Mouse (Mus musculus) intestine, embryonic 14.5 days (tissue): Measurements from ENCODE around the gene Rab6b. TPM values are rescaled to one million over a fixed set of nuclear protein-coding genes. Genes with fewer than 3 reads are reported as not detected.
"Not testable (repeated sequence)": the region's sequence is repeated elsewhere in the genome, so short reads cannot be mapped to it uniquely, and the experiment has no call there.

ENCODE experiments used
- ATAC-seq: fragments of 200-750 bp; cut with Nextera tagmentation; replicated peaks from 2 replicates; pipeline ENCODE4 v1.8.0; 2017; ENCODE audit warnings: low read depth, moderate number of reproducible peaks, moderate TSS enrichment, moderate library complexity; ENCODE audit not compliant: low FRiP score, low TSS enrichment
- DNase-seq: peaks from one replicate; pipeline ENCODE4 v3.0.0-alpha.2; 2018; ENCODE audit warnings: low spot score
- H3K27ac ChIP-seq: fragments of 300-500 bp; sonication (generic); 2 replicates; pipeline ENCODE4 v1.5.1; 2014; ENCODE audit warnings: low read depth, mild to moderate bottlenecking, control low read depth
- H3K27me3 ChIP-seq: fragments of 300-500 bp; sonication (generic); replicated peaks from 2 replicates; pipeline ENCODE4 v1.6.1; 2014; ENCODE audit warnings: low read length, control low read depth; ENCODE audit not compliant: control insufficient read depth, insufficient read depth
- H3K36me3 ChIP-seq: fragments of 300-500 bp; sonication (generic); 2 replicates; pipeline ENCODE4 v1.6.1; 2014; ENCODE audit warnings: low read length, control low read depth; ENCODE audit not compliant: control insufficient read depth, insufficient read depth
- H3K4me1 ChIP-seq: fragments of 300-500 bp; sonication (generic); replicated peaks from 2 replicates; pipeline ENCODE4 v1.6.1; 2014; ENCODE audit warnings: low read length, control low read depth, mixed read lengths; ENCODE audit not compliant: control insufficient read depth, insufficient read depth
- H3K4me2 ChIP-seq: fragments of 300-500 bp; sonication (generic); 2 replicates; pipeline ENCODE4 v1.6.1; 2014; ENCODE audit warnings: low read length
- H3K4me3 ChIP-seq: fragments of 300-500 bp; sonication (generic); 2 replicates; pipeline ENCODE4 v1.5.1; 2014; ENCODE audit warnings: low read depth, low read length, control low read depth, mixed read lengths
- H3K9ac ChIP-seq: fragments of 300-500 bp; sonication (generic); 2 replicates; pipeline ENCODE4 v1.6.1; 2014; ENCODE audit warnings: mild to moderate bottlenecking, low read length
- H3K9me3 ChIP-seq: fragments of 300-500 bp; sonication (generic); 2 replicates; pipeline ENCODE4 v1.6.1; 2016; ENCODE audit warnings: low read length, control low read depth; ENCODE audit not compliant: control insufficient read depth
- WGBS: fragments of 180-500 bp; shearing (Covaris S2); extraction: QIAGEN DNeasy Blood & Tissue Kit; methylation state at CpG from one replicate; pipeline ENCODE4 v1.1.7; 2014; 5-methylcytosine and 5-hydroxymethylcytosine counted together
- polyA plus RNA-seq: library from polyadenylated mRNA; unstranded; fragments of >200 nt; fragmentation: Nextera tagmentation; extraction: Ambion mirVana; gene quantifications from 2 replicates; pipeline ENCODE4 v1.2.1, GENCODE M21; 2014

Gene Rab6b
- polyA plus RNA-seq, 1 experiment from 2014 or later, result 5.6 TPM

- 58% methylated on average over 9 of the region's 9 CpGs for WGBS
- Histone ChIP-seq H3K4me2 (no peak overlapping the region), H3K4me3 (no peak overlapping the region), H3K4me1 (0 out of 2 replicates have a peak, but pooled peaks cover 3% of the 10 kb centered on the region), H3K36me3 (no peaks in the 10 kb centered on the region), H3K27me3 (no peaks in the 10 kb centered on the region), H3K9me3 (no peaks in the 10 kb centered on the region), H3K9ac (no peak overlapping the region), H3K27ac (peak overlapping the region; percentile 51; the same call in 1 of the 2 replicates)
- ATAC-seq (peak; percentile 85), DNase-seq (no peak)
Measured at GRCm38 (mm10) chr9:103090116-103090875, 21.3 kb upstream of the Rab6b start.

DNA sequence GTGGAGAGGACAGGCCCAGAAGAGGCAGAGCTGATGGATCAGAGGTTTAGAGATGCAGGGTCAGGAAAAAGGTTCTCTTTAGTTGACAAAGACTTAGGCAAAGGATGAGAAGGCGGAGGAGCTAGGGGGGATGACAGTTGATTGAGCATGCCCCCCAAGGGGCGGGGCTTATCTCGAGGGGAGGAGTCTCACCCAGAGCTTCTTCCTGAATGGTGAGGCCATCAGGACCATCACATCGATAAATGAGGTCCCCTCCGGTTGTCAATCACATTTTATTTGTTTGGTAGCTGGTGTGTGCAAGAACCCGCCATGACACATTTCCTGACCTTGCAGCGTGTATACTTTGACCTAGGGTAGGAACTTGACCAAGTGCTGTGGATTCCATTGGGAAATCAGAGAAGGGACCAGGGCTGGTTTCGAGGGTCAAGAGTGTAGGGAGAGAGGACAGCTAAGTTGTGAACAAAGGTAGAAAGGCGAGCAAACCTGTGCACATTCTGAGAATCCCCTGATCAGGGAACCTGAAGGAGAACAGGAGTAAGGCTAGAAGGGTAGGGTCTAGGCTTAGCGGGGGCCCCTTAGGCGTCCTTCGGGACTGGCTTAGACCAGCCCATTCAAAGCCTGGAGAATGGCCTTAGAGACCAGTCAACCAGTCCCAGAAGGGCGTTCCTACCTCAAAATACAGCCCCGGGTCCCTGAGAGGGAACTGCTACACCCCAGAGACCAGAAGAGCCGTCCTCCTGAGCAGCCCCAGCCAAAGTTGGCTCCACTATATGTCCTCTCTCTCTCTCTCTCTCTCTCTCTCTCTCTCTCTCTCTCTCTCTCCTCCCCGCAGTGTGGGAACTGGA is 20.3 kb upstream of the Rab6b start:
- Histone ChIP-seq H3K9ac (no peak overlapping the region), H3K36me3 (no peaks in the 10 kb centered on the region), H3K27ac (peak overlapping the region; percentile 51; the same call in 1 of the 2 replicates), H3K4me3 (no peak overlapping the region), H3K27me3 (no peaks in the 10 kb centered on the region), H3K4me2 (no peak overlapping the region), H3K9me3 (no peaks in the 10 kb centered on the region), H3K4me1 (0 out of 2 replicates have a peak, but pooled peaks cover 3% of the 10 kb centered on the region)
- WGBS, result 80% methylated on average over 16 of the region's 16 CpGs
- no peak for DNase-seq
- ATAC-seq, result no peak; the same call in 1 of the 2 replicates

- H3K4me3 ChIP-seq, result peak overlapping the region; percentile 41
- no peaks in the 10 kb centered on the region for H3K36me3 ChIP-seq
- no peak overlapping the region for H3K27ac ChIP-seq
- H3K9ac ChIP-seq, result peak overlapping the region; percentile 39
- DNase-seq (peak; percentile 90), ATAC-seq (peak; percentile 71)
- peak overlapping the region; percentile 78 for H3K4me2 ChIP-seq
- WGBS, result under 1% methylated on average over 19 of the region's 19 CpGs
- no peaks in the 10 kb centered on the region for H3K9me3 ChIP-seq
- 0 out of 2 replicates have a peak, but pooled peaks cover 3% of the 10 kb centered on the region for H3K4me1 ChIP-seq
- no peaks in the 10 kb centered on the region for H3K27me3 ChIP-seq
Measured at GRCm38 (mm10) chr9:103092248-103092647, 19.3 kb upstream of the Rab6b start.

GRCm38 (mm10) chr9:103093681-103094080 is 17.9 kb upstream of the Rab6b start:
- H3K4me2 ChIP-seq, result no peak overlapping the region
- WGBS, result 72% methylated on average over 3 of the region's 3 CpGs
- H3K4me1 ChIP-seq, result 0 out of 2 replicates have a peak, but pooled peaks cover 3% of the 10 kb centered on the region
- no peaks in the 10 kb centered on the region for H3K27me3 ChIP-seq
- no peak overlapping the region for H3K27ac ChIP-seq
- H3K9ac ChIP-seq, result no peak overlapping the region
- no peaks in the 10 kb centered on the region for H3K36me3 ChIP-seq
- ATAC-seq (no peak), DNase-seq (no peak)
- no peaks in the 10 kb centered on the region for H3K9me3 ChIP-seq
- no peak overlapping the region for H3K4me3 ChIP-seq

DNA sequence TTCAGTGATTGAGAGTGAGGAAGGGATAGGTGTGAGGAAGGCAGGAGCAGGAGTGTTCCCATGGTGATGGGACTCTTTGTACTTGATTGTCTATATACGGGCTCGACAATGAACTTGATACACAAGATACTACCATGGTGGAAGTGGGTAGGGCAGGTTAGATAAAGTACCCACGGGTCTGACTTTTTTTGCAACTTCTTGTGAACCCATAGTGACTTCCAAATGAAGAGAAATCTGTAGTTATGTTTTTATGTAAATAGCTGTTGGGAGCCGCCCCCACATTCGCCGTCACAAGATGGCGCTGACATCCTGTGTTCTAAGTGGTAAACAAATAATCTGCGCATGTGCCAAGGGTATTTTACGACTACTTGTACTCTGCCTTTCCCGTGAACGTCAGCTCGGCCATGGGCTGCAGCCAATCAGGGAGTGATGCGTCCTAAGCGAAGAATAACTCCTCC is 3.2 kb upstream of the Rab6b start:
- DNase-seq (peak; percentile 84), ATAC-seq (peak; percentile 61)
- WGBS, result 22% methylated on average over 7 of the region's 14 CpGs
- peak overlapping the region; percentile 41 for H3K4me3 ChIP-seq
- not testable (repeated sequence) for H3K9ac ChIP-seq, H3K9me3 ChIP-seq, H3K36me3 ChIP-seq, H3K27ac ChIP-seq
- peaks cover 11% of the 10 kb centered on the region for H3K4me1 ChIP-seq
- H3K27me3 ChIP-seq, result peaks cover 35% of the 10 kb centered on the region
- peak overlapping the region; percentile 31 for H3K4me2 ChIP-seq

DNA sequence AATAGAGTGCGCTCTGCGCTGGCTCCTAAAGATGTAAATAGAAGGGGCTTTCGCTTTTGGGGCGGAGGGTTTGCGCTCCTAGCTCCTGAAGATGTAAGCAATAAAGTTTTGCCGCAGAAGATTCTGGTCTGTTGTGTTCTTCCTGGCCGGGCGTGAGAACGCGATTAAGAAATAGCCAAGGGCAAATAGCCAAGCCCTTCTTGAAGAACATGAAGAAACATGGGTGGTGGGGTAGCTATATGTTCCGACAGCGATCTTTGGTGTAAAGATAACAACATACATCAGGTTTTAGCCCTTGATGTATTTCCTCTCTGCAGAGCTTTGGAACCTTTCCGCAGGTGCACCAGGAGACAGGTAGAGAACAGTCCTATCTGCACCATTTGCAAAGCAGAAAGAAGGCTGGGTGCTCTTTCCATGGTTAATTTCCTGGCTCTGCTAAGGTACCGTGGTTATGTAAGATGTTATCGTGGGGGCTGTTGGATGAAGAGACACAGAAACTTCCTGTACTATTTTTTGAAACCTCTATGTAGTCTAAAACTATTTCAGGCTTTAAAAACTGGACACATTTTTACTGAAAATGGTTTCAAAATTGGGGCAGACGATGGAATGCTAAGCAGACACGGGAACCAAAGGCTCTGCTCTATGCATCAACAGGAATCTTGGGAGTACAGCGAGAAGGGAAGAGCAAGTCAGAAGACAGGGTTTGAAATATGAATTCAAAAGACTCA is 2.5 kb upstream of the Rab6b start:
- H3K9me3 ChIP-seq, result no peaks in the 10 kb centered on the region
- H3K4me2 ChIP-seq, result peak overlapping the region; percentile 71
- peak overlapping the region; percentile 46 for H3K4me3 ChIP-seq
- WGBS, result 23% methylated on average over 18 of the region's 18 CpGs
- ATAC-seq (no peak), DNase-seq (peak; percentile 62)
- H3K27ac ChIP-seq, result no peak overlapping the region
- peaks cover 11% of the 10 kb centered on the region for H3K4me1 ChIP-seq
- H3K27me3 ChIP-seq, result peaks cover 42% of the 10 kb centered on the region
- no peaks in the 10 kb centered on the region for H3K36me3 ChIP-seq
- peak overlapping the region; percentile 47; the same call in 1 of the 2 replicates for H3K9ac ChIP-seq

GRCm38 (mm10) chr9:103109911-103110310 is 1.7 kb upstream of the Rab6b start:
- peaks cover 46% of the 10 kb centered on the region for H3K27me3 ChIP-seq
- no peak for ATAC-seq
- no peak overlapping the region for H3K27ac ChIP-seq
- H3K4me2 ChIP-seq, result no peak overlapping the region
- H3K4me1 ChIP-seq, result peaks cover 11% of the 10 kb centered on the region
- no peak overlapping the region for H3K9ac ChIP-seq
- H3K9me3 ChIP-seq, result no peaks in the 10 kb centered on the region
- H3K4me3 ChIP-seq, result no peak overlapping the region
- DNase-seq, result no peak
- WGBS, result 60% methylated on average over 2 of the region's 2 CpGs
- H3K36me3 ChIP-seq, result no peaks in the 10 kb centered on the region
